Mouse (Mus musculus): ENCODE measurements at regions not wholly inside any gene's neighbourhood (a gene's known extent, or its start where the extent isn't known, plus 50 kb on each side); places are given as distances from the start of the nearest gene placed in this dataset.

DNA sequence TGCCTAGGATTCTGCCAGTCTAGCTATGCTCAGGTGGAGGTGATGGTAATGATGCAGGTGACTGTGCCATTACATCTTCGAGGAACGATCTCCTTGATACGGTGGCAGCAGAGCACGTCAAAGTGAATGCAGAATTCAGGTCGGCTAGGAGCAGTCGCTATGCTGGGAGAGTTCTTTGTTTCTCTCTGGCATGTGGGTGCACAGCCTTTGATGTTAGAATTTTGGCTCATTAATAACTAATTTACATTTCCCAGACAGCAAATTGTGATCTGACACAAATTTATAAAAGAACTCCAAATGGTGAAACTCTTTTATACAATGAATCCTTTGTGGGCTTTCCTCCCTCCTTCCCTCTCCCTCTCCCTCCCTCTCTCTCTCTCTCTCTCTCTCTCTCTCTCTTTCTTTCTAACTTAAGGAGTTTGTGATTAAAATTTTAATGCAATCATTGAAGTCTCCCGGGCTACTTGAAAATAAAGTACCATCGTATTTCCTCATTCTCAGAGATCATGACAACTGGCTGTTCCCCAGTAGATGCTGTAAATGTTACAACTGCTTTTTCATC, 307.2 kb downstream of the Foxo1 start:
- no peak for TF ChIP-seq POLR2A (IDR thresholded peaks at IDR 0.05; ENCODE audit: borderline replicate concordance, extremely low read depth, insufficient read depth, insufficient read length, poor library complexity, severe bottlenecking)
- no peak for TF ChIP-seq CTCF (IDR thresholded peaks at IDR 0.05; ENCODE audit: borderline replicate concordance, extremely low read depth, insufficient read depth, insufficient read length)
- peak; percentile 77 for DNase-seq (ENCODE audit: low read depth)

GRCm38 (mm10) chr3:52574341-52574740, 306.2 kb downstream of the Foxo1 start:
- TF ChIP-seq CTCF (IDR thresholded peaks at IDR 0.05; ENCODE audit: borderline replicate concordance, extremely low read depth, insufficient read depth, insufficient read length) (no peak), POLR2A (IDR thresholded peaks at IDR 0.05; ENCODE audit: borderline replicate concordance, extremely low read depth, insufficient read depth, insufficient read length, poor library complexity, severe bottlenecking) (no peak)
- DNase-seq (ENCODE audit: low read depth), result no peak

DNA sequence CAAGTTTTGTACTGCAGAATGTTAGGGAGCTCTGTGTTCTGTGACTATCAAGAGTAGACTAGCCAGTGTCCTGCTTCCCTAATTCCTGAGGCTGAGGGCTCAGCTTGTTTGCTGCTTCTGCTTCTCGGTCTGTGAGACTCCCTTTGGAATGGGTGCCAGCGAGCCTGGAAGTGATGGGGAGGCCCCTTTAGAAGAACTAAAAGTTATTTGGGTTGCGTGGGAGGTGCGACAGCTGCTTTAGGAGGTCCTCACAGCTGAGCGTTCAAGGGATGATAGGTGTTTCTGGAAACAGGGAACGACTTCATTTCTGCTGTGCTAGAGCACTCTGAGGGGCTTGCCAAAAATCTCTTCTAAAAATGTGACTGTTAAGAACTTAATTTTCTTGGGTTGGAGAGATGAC, 305.7 kb downstream of the Foxo1 start:
- no peak for DNase-seq (ENCODE audit: low read depth)
- TF ChIP-seq POLR2A (IDR thresholded peaks at IDR 0.05; ENCODE audit: borderline replicate concordance, extremely low read depth, insufficient read depth, insufficient read length, poor library complexity, severe bottlenecking), result no peak
- TF ChIP-seq CTCF (IDR thresholded peaks at IDR 0.05; ENCODE audit: borderline replicate concordance, extremely low read depth, insufficient read depth, insufficient read length), result no peak

DNA sequence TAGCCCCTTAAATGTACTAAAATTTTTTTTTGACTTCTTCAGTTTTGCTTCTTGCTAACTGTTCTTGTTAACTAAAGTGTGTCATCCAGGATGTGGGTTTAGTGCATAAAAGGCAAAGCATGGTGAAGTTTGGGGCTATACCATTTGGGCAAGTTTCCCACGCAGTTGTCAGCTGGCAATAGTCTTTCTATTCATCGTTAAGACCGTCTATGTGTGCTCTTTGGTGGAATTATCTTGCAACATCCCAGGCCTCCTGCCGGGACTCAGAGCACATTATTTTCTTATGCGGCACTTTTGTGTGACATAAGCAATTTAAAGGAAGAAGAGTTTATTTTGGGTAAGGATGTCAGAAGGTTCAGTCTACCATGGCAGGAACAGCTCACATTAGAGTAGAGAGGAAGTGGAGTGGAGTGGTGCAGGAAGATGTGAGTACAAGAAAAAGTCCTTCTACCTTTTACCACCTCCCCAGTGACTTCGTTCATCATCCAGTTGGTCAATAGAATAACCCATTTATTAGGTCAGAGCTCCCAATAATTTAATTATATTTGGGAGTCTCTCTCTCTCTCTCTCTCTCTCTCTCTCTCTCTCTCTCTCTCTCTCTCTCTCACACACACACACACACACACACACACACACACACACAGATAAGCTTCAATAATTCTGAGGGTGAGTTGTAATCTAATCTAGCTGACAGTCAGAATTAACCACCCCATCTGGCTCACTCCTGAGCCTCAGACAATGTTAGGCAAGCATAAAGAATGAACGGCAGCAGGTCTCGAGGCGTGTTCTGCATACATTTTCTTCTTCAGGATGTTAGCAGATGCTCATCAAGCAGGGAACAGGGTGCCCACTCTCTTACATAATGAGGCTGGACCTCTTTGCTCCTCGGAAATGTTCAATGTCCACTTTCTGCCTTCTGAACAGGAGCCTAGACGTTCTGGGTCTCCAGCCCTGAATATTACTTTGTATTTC, 304.7 kb downstream of the Foxo1 start:
- peak; percentile 57 for DNase-seq (ENCODE audit: low read depth)

GRCm38 (mm10) chr3:52567606-52568372, 299.7 kb downstream of the Foxo1 start:
- DNase-seq (ENCODE audit: low read depth), result no peak
- TF ChIP-seq CTCF (IDR thresholded peaks at IDR 0.05; ENCODE audit: borderline replicate concordance, extremely low read depth, insufficient read depth, insufficient read length) (no peak), POLR2A (IDR thresholded peaks at IDR 0.05; ENCODE audit: borderline replicate concordance, extremely low read depth, insufficient read depth, insufficient read length, poor library complexity, severe bottlenecking) (no peak)

More for the DNA sequence above, 304.7 kb downstream of the Foxo1 start:
- TF ChIP-seq CTCF (IDR thresholded peaks at IDR 0.05; ENCODE audit: borderline replicate concordance, extremely low read depth, insufficient read depth, insufficient read length), result no peak
- TF ChIP-seq POLR2A (IDR thresholded peaks at IDR 0.05; ENCODE audit: borderline replicate concordance, extremely low read depth, insufficient read depth, insufficient read length, poor library complexity, severe bottlenecking), result no peak

DNA sequence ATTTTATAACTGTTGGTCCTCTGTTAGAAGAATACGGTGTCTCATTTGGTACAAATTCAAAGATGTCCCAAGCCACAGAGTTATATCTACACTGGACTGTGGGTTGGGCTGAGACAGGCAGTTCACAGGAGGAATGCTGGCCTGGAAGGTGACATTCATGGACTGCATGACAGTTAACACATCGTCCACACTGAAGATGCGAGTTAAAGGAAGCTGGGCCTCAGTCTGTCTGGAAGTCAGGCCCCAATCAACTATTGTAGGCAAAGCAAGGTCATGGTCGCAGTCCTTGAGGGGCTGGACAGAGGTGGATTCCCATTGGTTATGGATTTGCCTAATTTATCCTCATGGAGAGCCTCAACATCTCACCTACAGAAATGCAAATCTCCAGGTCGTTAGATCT, 295.5 kb downstream of the Foxo1 start:
- no peak for DNase-seq (ENCODE audit: low read depth)
- TF ChIP-seq CTCF (IDR thresholded peaks at IDR 0.05; ENCODE audit: borderline replicate concordance, extremely low read depth, insufficient read depth, insufficient read length), result no peak
- TF ChIP-seq POLR2A (IDR thresholded peaks at IDR 0.05; ENCODE audit: borderline replicate concordance, extremely low read depth, insufficient read depth, insufficient read length, poor library complexity, severe bottlenecking), result no peak

DNA sequence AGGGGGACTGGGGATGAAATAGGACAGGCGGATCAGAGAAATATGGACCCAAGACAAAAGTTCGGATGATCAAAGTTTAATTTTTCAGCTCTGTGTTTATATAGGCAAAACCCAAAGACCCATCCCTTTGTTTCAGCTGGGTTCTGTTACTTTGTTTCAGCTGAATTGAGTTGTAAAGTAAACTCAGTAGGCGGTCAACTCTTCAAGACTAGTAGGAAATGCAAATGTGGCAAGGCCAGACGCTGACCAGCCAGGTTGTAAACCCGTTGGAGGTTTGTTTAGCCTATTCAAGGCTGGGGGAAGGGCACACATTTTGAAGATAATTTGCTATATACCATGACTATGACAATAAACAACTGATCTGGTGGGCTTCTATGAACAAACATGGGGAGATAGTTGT, 294.7 kb downstream of the Foxo1 start:
- no peak for DNase-seq (ENCODE audit: low read depth)
- TF ChIP-seq CTCF (IDR thresholded peaks at IDR 0.05; ENCODE audit: borderline replicate concordance, extremely low read depth, insufficient read depth, insufficient read length) (no peak), POLR2A (IDR thresholded peaks at IDR 0.05; ENCODE audit: borderline replicate concordance, extremely low read depth, insufficient read depth, insufficient read length, poor library complexity, severe bottlenecking) (no peak)

GRCm38 (mm10) chr3:52559481-52559880, 291.3 kb downstream of the Foxo1 start:
- no peak for TF ChIP-seq POLR2A (IDR thresholded peaks at IDR 0.05; ENCODE audit: borderline replicate concordance, extremely low read depth, insufficient read depth, insufficient read length, poor library complexity, severe bottlenecking)
- TF ChIP-seq CTCF (IDR thresholded peaks at IDR 0.05; ENCODE audit: borderline replicate concordance, extremely low read depth, insufficient read depth, insufficient read length), result no peak

GRCm38 (mm10) chr3:52558765-52559164, 290.6 kb downstream of the Foxo1 start:
- DNase-seq (ENCODE audit: low read depth), result peak; percentile 69
- TF ChIP-seq CTCF (IDR thresholded peaks at IDR 0.05; ENCODE audit: borderline replicate concordance, extremely low read depth, insufficient read depth, insufficient read length) (no peak), POLR2A (IDR thresholded peaks at IDR 0.05; ENCODE audit: borderline replicate concordance, extremely low read depth, insufficient read depth, insufficient read length, poor library complexity, severe bottlenecking) (no peak)

More at GRCm38 (mm10) chr3:52559481-52559880, 291.3 kb downstream of the Foxo1 start:
- DNase-seq (ENCODE audit: low read depth), result peak; percentile 35

DNA sequence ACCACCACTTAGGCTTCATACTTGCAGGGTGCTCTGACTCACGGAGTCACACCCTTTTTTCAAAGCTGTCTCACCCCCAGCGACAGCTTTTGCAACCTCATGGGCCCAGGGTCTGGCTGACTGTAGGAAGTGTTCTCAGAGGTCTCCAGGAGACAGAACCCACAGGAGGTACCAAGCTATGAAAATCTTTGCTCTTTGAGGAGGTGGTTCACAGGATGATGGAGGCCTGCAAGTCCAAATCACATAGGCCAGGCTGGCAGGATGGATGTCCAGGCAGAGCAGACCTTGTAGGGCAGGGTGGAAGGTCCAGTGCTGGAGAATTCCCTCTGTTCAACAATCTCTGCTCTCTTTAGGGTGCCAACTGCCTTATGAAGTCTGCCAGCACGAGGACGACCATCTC, 289.2 kb downstream of the Foxo1 start:
- TF ChIP-seq CTCF (IDR thresholded peaks at IDR 0.05; ENCODE audit: borderline replicate concordance, extremely low read depth, insufficient read depth, insufficient read length) (no peak), POLR2A (IDR thresholded peaks at IDR 0.05; ENCODE audit: borderline replicate concordance, extremely low read depth, insufficient read depth, insufficient read length, poor library complexity, severe bottlenecking) (no peak)
- DNase-seq (ENCODE audit: low read depth), result no peak

GRCm38 (mm10) chr3:52555038-52555437, 286.9 kb downstream of the Foxo1 start:
- TF ChIP-seq POLR2A (IDR thresholded peaks at IDR 0.05; ENCODE audit: borderline replicate concordance, extremely low read depth, insufficient read depth, insufficient read length, poor library complexity, severe bottlenecking) (no peak), CTCF (IDR thresholded peaks at IDR 0.05; ENCODE audit: borderline replicate concordance, extremely low read depth, insufficient read depth, insufficient read length) (no peak)
- no peak for DNase-seq (ENCODE audit: low read depth)
